Mouse (Mus musculus) small intestine, adult 2 months (tissue): Measurements from ENCODE around the gene Mras. TPM values are rescaled to one million over a fixed set of nuclear protein-coding genes. Genes with fewer than 3 reads are reported as not detected.

Experiments used
- H3K27ac ChIP-seq: fragments of 200-500 bp; 2 replicates; pipeline ENCODE4 v1.5.1; 2012; ENCODE audit warnings: low read depth, low read length, control low read depth, inconsistent platforms; ENCODE audit not compliant: insufficient read depth
- H3K27me3 ChIP-seq: fragments of 200-500 bp; 2 replicates; pipeline ENCODE4 v1.6.1; 2012; ENCODE audit warnings: mild to moderate bottlenecking, moderate library complexity, low read length, inconsistent platforms; ENCODE audit not compliant: control insufficient read depth, insufficient read depth
- H3K36me3 ChIP-seq: fragments of 200-500 bp; 2 replicates; pipeline ENCODE4 v1.6.1; 2012; ENCODE audit warnings: mild to moderate bottlenecking, low read length, control low read depth, inconsistent platforms; ENCODE audit not compliant: control insufficient read depth, insufficient read depth
- H3K4me1 ChIP-seq: fragments of 200-500 bp; 2 replicates; pipeline ENCODE4 v1.6.1; 2012; ENCODE audit warnings: low read length, inconsistent platforms, mixed read lengths; ENCODE audit not compliant: control insufficient read depth, insufficient read depth, insufficient read length
- H3K4me3 ChIP-seq: fragments of 200-500 bp; 2 replicates; pipeline ENCODE4 v1.5.1; 2012; ENCODE audit warnings: low read depth, mild to moderate bottlenecking, control low read depth, inconsistent platforms, low read length, moderate library complexity
- CTCF ChIP-seq: fragments of 200-500 bp; IDR thresholded peaks from 2 replicates; pipeline ENCODE4 v1.5.1; 2012; ENCODE audit warnings: low read depth, mild to moderate bottlenecking, control low read depth, inconsistent platforms, low read length, moderate library complexity, mixed read lengths; ENCODE audit not compliant: insufficient replicate concordance, insufficient read length; ENCODE audit errors: extremely low read depth
- POLR2A ChIP-seq: fragments of 200-500 bp; IDR thresholded peaks from 2 replicates; pipeline ENCODE4 v1.6.1; 2012; ENCODE audit warnings: low read depth, mild to moderate bottlenecking, control low read depth, inconsistent platforms, low read length, moderate library complexity
- WGBS: fragments of 180-500 bp; shearing (Covaris S2); methylation state at CpG from one replicate; pipeline ENCODE4 v1.1.7; 2018; 5-methylcytosine and 5-hydroxymethylcytosine counted together
- polyA plus RNA-seq: library from polyadenylated mRNA; depleted of rRNA; stranded (reverse); fragments of >200 nt; gene quantifications from 2 replicates; pipeline ENCODE4 v1.2.3, GENCODE M21; 2012

Gene Mras
- polyA plus RNA-seq, 1 experiment = 2.6 TPM

DNA sequence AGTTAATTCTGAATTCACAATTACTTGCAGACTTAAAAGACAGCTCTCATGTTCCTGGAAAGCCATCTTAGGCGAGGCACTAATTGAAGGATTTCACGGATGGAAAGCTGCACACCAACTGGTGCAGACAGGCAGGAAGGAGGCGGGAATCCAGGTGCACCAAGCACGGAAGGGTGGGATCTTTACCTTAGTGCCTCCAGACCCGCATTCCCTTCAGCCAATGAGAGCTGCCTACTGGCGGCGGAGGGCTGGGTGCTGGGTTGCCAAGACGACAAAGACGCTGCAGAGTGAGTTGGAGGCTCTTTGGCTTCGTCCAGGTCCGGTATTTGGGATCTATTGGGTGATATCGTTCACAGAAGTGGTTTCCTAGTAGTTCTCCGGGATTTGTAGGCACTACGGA, 14.0 kb upstream of the Mras start, which contains the start of gene Nme9:
Gene Nme9, plus strand, starts transcription at position 315 of the 400 bp plus-strand sequence.
- Histone ChIP-seq H3K36me3 (no peaks in the 10 kb centered on the region), H3K4me3 (no peak within 1 kb of the TSS; the same call in 1 of the 2 replicates), H3K27me3 (no peaks in the 10 kb centered on the region), H3K4me1 (peaks cover 2% of the 10 kb centered on the region), H3K27ac (no peak within 1 kb of the TSS)
- 3% methylated on average over 14 of the region's 14 CpGs for WGBS
- TF ChIP-seq CTCF (no peak), POLR2A (no peak)

GRCm38 (mm10) chr9:99449886-99450647, 12.9 kb upstream of the Mras start:
- Histone ChIP-seq H3K27ac (no peak overlapping the region), H3K4me3 (no peak overlapping the region), H3K4me1 (peaks cover 2% of the 10 kb centered on the region), H3K36me3 (no peaks in the 10 kb centered on the region), H3K27me3 (no peaks in the 10 kb centered on the region)
- TF ChIP-seq CTCF = peak; percentile 5; the same call in 1 of the 2 replicates
- no peak for TF ChIP-seq POLR2A
- 33% methylated on average over 9 of the region's 9 CpGs for WGBS

GRCm38 (mm10) chr9:99447323-99447722, 10.1 kb upstream of the Mras start:
- Histone ChIP-seq H3K4me1 (peaks cover 2% of the 10 kb centered on the region), H3K27ac (no peak overlapping the region), H3K4me3 (no peak overlapping the region), H3K36me3 (no peaks in the 10 kb centered on the region), H3K27me3 (no peaks in the 10 kb centered on the region)
- 55% methylated on average over 3 of the region's 3 CpGs for WGBS
- TF ChIP-seq CTCF = no peak
- no peak for TF ChIP-seq POLR2A

- Histone ChIP-seq H3K27ac (no peak overlapping the region), H3K27me3 (no peaks in the 10 kb centered on the region), H3K36me3 (no peaks in the 10 kb centered on the region), H3K4me1 (peaks cover 2% of the 10 kb centered on the region; the same call in 1 of the 2 replicates), H3K4me3 (no peak overlapping the region)
- TF ChIP-seq POLR2A (no peak), CTCF (no peak)
Observed at GRCm38 (mm10) chr9:99446259-99446658, 9.1 kb upstream of the Mras start.

DNA sequence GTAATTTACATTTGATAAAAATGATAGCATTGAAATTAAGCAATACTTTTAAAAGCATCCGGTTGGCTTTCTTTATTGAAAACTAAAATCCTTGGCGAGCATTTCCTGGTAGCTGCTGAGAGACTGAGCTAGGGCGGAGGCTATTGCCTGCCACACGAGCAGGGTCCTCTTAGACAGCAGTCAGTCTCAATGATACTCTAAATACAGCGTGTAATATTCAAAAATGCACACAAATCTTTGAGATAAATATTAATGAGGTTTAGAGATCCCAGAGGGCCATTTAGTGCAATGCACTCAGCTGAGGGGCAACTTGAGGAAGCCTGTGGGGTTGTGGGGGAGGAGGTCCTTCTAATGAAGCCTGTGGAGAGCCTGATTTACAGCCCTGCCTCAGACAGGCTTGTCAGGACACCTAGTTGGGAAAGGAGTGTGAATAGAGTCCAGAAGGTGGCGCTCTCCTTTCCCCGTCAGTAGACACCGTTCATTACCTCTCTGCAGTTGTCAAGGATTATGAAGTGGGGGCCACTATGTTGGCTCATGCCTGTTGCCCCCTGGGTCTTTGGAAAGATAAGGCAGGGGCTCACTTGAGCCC, 7.5 kb upstream of the Mras start:
- 15% methylated on average over 8 of the region's 8 CpGs for WGBS
- no peak overlapping the region for H3K27ac ChIP-seq
- H3K4me1 ChIP-seq = no peaks in the 10 kb centered on the region
- H3K36me3 ChIP-seq = no peaks in the 10 kb centered on the region
- H3K27me3 ChIP-seq = no peaks in the 10 kb centered on the region
- H3K4me3 ChIP-seq = no peak overlapping the region
- no peak for TF ChIP-seq POLR2A
- TF ChIP-seq CTCF = peak; percentile 49; the same call in 1 of the 2 replicates

- no peaks in the 10 kb centered on the region; the same call in 1 of the 2 replicates for H3K4me1 ChIP-seq
- H3K27ac ChIP-seq = no peak overlapping the region
- WGBS = 90% methylated on average over 4 of the region's 4 CpGs
- TF ChIP-seq CTCF (no peak), POLR2A (no peak)
- no peaks in the 10 kb centered on the region for H3K36me3 ChIP-seq
- no peaks in the 10 kb centered on the region for H3K27me3 ChIP-seq
- H3K4me3 ChIP-seq = no peak overlapping the region
Observed at GRCm38 (mm10) chr9:99441647-99442433, 4.7 kb upstream of the Mras start.

GRCm38 (mm10) chr9:99440941-99441340, 3.8 kb upstream of the Mras start:
- Histone ChIP-seq H3K4me3 (no peak overlapping the region), H3K36me3 (no peaks in the 10 kb centered on the region), H3K4me1 (no peaks in the 10 kb centered on the region; the same call in 1 of the 2 replicates), H3K27ac (no peak overlapping the region), H3K27me3 (no peaks in the 10 kb centered on the region)
- TF ChIP-seq CTCF (no peak), POLR2A (no peak)
- 86% methylated on average over 5 of the region's 5 CpGs for WGBS
